Mouse (Mus musculus) ES-Bruce4 (cell line): ENCODE measurements around the gene Nab2. TPM values are rescaled to one million over a fixed set of nuclear protein-coding genes. Genes with fewer than 3 reads are reported as not detected.

Source experiments
- H3K27ac ChIP-seq: 2 replicates; pipeline ENCODE4 v1.5.1; 2012; ENCODE audit warnings: low read length, inconsistent platforms; ENCODE audit not compliant: insufficient read depth
- H3K27me3 ChIP-seq: 2 replicates; pipeline ENCODE4 v1.6.1; 2012; ENCODE audit warnings: mild to moderate bottlenecking, low read length, inconsistent platforms; ENCODE audit not compliant: control insufficient read depth, poor library complexity, insufficient read depth, severe bottlenecking
- H3K36me3 ChIP-seq: 2 replicates; pipeline ENCODE4 v1.6.1; 2012; ENCODE audit warnings: inconsistent platforms, mild to moderate bottlenecking, low read length, moderate library complexity; ENCODE audit not compliant: control insufficient read depth, poor library complexity, insufficient read depth, severe bottlenecking
- H3K4me1 ChIP-seq: one replicate; pipeline ENCODE4 v1.8.1; 2011; ENCODE audit warnings: low read length; ENCODE audit not compliant: control insufficient read depth, insufficient read depth
- H3K4me3 ChIP-seq: 2 replicates; pipeline ENCODE4 v1.5.1; 2011; ENCODE audit warnings: low read depth, mild to moderate bottlenecking, low read length
- H3K9ac ChIP-seq: 2 replicates; pipeline ENCODE4 v1.6.1; 2012; ENCODE audit warnings: low read depth, mild to moderate bottlenecking, inconsistent platforms; ENCODE audit not compliant: poor library complexity, severe bottlenecking
- H3K9me3 ChIP-seq: replicated peaks from 2 replicates; pipeline ENCODE4 v1.6.1; 2012; ENCODE audit warnings: mild to moderate bottlenecking, low read length, inconsistent platforms; ENCODE audit not compliant: control insufficient read depth, poor library complexity, insufficient read depth, severe bottlenecking
- CTCF ChIP-seq: IDR thresholded peaks from one replicate; pipeline ENCODE4 v1.8.1; 2011; ENCODE audit warnings: low read depth, low read length
- EP300 ChIP-seq: IDR thresholded peaks from 2 replicates; pipeline ENCODE4 v1.6.1; 2011; ENCODE audit warnings: low read depth, low read length; ENCODE audit not compliant: insufficient read depth
- POLR2A ChIP-seq: IDR thresholded peaks from one replicate; pipeline ENCODE4 v1.8.1; 2011; ENCODE audit warnings: low read length; ENCODE audit not compliant: insufficient read depth
- polyA plus RNA-seq: library from polyadenylated mRNA; stranded (reverse); fragments of >200 nt; gene quantifications from 2 replicates; pipeline ENCODE4 v1.2.4, GENCODE M21; 2011; ENCODE audit warnings: low read depth; ENCODE audit not compliant: missing spikeins, insufficient read depth, insufficient read length

The Nab2 gene
- polyA plus RNA-seq, 1 experiment = 5.5 TPM

DNA sequence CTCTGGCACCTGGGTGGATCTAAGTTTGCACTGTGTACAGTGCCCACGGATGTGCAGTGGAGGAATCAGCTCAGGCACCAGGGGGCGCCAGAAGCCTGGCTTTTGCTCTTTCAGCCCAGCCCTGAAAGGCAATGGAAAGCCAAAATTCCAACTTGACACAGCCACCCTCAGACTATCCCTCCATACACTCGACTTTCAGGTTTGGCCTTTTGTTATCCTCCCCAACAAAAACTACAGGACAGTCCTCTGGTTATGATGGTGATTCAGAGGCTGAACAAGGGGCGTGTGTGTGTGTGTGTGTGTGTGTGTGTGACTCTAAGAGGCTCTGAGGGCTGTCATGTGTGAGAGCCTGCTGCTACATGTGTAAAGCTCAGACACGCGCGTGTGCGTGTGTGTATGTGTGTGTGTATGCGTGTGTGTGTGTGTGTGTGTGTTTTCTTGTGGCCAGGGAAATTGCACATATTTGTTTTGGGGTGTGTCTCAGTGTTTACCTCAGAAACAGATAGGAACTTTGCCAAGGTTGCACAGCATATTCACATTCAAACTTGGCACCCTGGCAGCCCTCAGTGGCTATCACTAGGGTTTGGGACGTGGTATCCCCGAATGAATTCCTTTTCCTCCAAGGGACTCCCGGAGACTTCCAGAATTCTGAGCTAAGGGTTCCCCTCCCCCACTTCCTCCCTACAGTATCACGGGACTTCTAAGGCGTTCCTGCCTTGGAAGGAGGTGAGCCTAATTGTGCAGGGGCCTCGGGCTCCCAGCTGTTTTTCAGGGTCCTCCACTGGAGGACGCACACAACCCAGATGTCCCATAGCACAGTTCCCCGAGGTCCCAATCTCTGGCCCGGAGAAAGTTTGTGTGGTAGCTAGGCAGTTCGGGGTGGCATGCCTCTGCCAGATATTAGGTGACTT, 26.3 kb downstream of the Nab2 start:
- no peaks in the 10 kb centered on the region for H3K36me3 ChIP-seq
- peaks cover 3% of the 10 kb centered on the region for H3K4me1 ChIP-seq
- H3K27me3 ChIP-seq = no peaks in the 10 kb centered on the region
- TF ChIP-seq CTCF (peak; percentile 96), POLR2A (no peak), EP300 (peak; percentile 51; the same call in 1 of the 2 replicates)
- H3K4me3 ChIP-seq = peak overlapping the region; percentile 81
- H3K9ac ChIP-seq = peak overlapping the region; percentile 72
- H3K9me3 ChIP-seq = no peaks in the 10 kb centered on the region
- H3K27ac ChIP-seq = peak overlapping the region; percentile 5; the same call in 1 of the 2 replicates

DNA sequence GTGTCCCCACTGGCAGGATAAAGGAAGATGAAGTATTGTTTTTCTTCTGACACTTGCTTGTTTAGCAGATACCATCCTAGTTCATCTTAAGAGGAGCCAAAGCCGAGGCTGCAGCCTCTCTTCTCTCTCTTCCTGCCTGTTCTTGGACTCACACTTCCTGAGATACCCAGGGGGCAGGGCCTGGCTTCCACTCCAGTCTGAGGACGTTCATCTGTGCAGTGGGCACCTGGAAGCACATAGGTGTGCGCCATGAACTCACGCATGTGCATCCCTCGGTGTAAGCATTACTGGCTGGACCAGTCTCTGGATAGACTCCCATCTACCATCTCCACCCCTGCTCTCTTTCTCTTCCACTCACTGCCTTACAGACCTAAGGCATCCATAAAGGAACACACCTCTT, 27.9 kb downstream of the Nab2 start:
- no peaks in the 10 kb centered on the region for H3K27me3 ChIP-seq
- no peak overlapping the region for H3K27ac ChIP-seq
- TF ChIP-seq EP300 (no peak), CTCF (no peak), POLR2A (no peak)
- H3K36me3 ChIP-seq = no peaks in the 10 kb centered on the region
- no peaks in the 10 kb centered on the region for H3K9me3 ChIP-seq
- H3K9ac ChIP-seq = no peak overlapping the region
- H3K4me3 ChIP-seq = no peak overlapping the region
- H3K4me1 ChIP-seq = peaks cover 3% of the 10 kb centered on the region

DNA sequence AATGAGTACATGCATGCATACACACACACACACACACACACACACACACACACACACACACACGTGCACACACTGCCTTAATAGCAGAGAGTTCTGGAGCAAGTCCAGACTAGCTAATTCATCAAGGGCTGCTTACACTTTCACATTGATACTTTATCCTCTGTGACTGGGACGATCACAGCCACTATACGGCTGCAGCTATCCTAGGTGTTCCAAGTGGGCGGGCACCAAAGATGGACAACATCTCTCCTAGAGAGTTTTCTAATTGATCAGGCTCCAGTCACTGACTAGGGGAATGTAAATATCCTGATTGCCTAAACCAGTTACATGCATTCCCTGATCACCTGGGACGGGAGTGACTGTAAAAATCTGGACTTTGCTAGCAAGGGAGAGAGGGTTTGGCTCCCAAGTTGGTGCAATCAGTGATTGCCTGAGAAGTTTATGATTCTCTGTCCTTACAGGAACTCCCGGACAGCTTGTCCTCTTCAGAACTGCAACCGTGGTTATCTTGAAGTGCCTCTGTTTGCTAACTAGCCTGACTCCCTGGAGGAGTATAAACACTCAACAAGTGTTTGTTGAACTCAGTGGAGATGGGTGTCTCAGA, 35.6 kb downstream of the Nab2 start:
- TF ChIP-seq POLR2A (no peak), CTCF (no peak), EP300 (no peak)
- Histone ChIP-seq H3K9ac (no peak overlapping the region), H3K4me1 (no peaks in the 10 kb centered on the region), H3K27ac (no peak overlapping the region), H3K36me3 (no peaks in the 10 kb centered on the region), H3K4me3 (no peak overlapping the region), H3K27me3 (no peaks in the 10 kb centered on the region), H3K9me3 (no peaks in the 10 kb centered on the region)

DNA sequence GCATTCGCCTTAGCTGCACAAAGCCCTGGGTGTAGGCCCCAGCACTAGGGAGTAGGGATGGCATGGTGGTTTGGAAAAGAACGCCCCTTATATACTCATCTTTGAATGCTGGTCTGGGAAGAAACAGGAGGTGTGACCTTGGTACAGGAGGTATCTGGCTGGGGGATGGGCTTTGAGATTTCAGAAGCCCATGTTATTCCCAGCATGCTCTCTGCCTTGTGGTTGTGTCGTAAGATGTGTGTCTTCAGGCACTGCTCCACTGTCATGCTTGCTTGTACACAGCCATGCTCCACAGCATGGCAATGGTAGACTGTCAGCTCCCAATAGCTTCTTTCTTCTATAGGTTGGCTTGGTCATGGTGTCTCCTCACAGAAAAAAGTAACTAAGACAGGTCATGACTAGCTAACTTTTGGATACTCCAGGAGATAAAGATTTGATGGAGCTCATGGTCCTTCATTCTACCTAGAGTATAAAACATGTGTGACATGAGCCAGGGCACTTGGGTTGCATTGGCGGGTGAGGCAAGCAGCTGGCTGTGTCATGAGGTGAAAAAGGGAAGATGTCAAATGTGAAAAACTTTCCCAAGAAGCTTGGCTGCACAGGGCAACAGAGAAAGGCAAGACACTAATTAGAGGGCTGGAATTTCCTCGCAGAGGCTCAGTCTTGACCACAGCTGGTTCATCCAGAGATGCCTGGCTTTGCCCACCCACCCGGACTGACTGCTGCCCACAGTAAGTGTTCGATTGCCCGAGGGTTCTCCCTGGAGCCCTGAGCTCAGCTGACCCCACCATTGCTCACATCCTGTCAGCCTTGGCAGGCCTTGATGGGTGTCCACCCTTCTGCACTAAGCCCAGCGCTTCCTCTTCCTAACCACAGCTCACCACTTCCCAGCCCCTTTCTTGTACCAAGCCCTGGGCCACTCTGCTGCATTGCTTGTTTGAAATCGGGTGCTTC, 36.8 kb downstream of the Nab2 start:
- TF ChIP-seq EP300 = no peak
- TF ChIP-seq CTCF = no peak
- Histone ChIP-seq H3K36me3 (no peaks in the 10 kb centered on the region), H3K9ac (no peak overlapping the region), H3K27ac (no peak overlapping the region), H3K9me3 (no peaks in the 10 kb centered on the region), H3K27me3 (no peaks in the 10 kb centered on the region), H3K4me1 (no peaks in the 10 kb centered on the region), H3K4me3 (no peak overlapping the region)

DNA sequence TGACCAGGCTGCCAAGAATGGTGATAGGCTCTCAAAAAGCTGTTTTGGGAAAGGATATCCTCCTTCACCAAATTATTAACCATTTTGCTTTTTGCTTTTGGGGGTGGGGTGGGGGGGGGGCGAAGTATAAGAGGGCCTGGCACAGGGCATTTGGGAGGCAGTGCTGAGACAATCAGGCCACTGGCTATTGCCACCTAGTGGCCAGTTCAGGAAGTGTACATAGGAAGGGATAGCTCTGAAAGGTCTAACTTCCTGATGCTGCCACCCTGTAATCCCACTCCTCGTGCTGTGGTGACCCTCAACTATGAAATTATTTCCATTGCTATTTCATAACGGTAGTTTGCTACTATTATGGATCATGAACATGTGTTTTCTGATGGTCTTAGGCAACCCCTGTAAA, 41.9 kb downstream of the Nab2 start:
- H3K36me3 ChIP-seq = no peaks in the 10 kb centered on the region
- H3K4me3 ChIP-seq = no peak overlapping the region
- no peak overlapping the region for H3K9ac ChIP-seq
- H3K27ac ChIP-seq = no peak overlapping the region
- TF ChIP-seq EP300 = no peak
- TF ChIP-seq CTCF = peak; percentile 37
- 0 out of 2 replicates have a peak, but pooled peaks cover 4% of the 10 kb centered on the region for H3K9me3 ChIP-seq
- no peaks in the 10 kb centered on the region for H3K27me3 ChIP-seq
- no peaks in the 10 kb centered on the region for H3K4me1 ChIP-seq
